Mouse (Mus musculus) forebrain, postnatal 0 days (tissue): ENCODE measurements around the gene Lmf2. TPM values are rescaled to one million over a fixed set of nuclear protein-coding genes. Genes with fewer than 3 reads are reported as not detected.
A peak's percentile ranks its signal among the peaks of the same experiment; 100 is the strongest.

ENCODE experiments used
- ATAC-seq: fragments of 200-750 bp; cut with Nextera tagmentation; 2 replicates; pipeline ENCODE4 v1.8.0; 2017; ENCODE audit warnings: mild to moderate bottlenecking, moderate library complexity
- DNase-seq: peaks from one replicate; pipeline ENCODE4 v3.0.0-alpha.2; 2015
- H3K27ac ChIP-seq: fragments of 300-500 bp; sonication (generic); 2 replicates; pipeline ENCODE4 v1.5.1; 2014; ENCODE audit warnings: low read depth, mild to moderate bottlenecking, antibody characterized with exemption, low read length, moderate library complexity, mixed read lengths
- H3K27me3 ChIP-seq: fragments of 300-500 bp; sonication (generic); 2 replicates; pipeline ENCODE4 v1.6.1; 2014; ENCODE audit warnings: mild to moderate bottlenecking, low read length, mixed read lengths; ENCODE audit not compliant: insufficient read depth
- H3K36me3 ChIP-seq: fragments of 300-500 bp; sonication (generic); 2 replicates; pipeline ENCODE4 v1.6.1; 2014; ENCODE audit warnings: mild to moderate bottlenecking, moderate library complexity; ENCODE audit not compliant: insufficient read depth
- H3K4me1 ChIP-seq: fragments of 300-500 bp; sonication (generic); 2 replicates; pipeline ENCODE4 v1.6.1; 2014; ENCODE audit warnings: antibody characterized with exemption; ENCODE audit not compliant: insufficient read depth
- H3K4me2 ChIP-seq: fragments of 300-500 bp; sonication (generic); 2 replicates; pipeline ENCODE4 v1.6.1; 2014; ENCODE audit warnings: low read depth, mild to moderate bottlenecking, moderate library complexity
- H3K4me3 ChIP-seq: fragments of 300-500 bp; sonication (generic); 2 replicates; pipeline ENCODE4 v1.5.1; 2014; ENCODE audit warnings: low read depth, low read length, mixed read lengths
- H3K9ac ChIP-seq: fragments of 300-500 bp; sonication (generic); 2 replicates; pipeline ENCODE4 v1.6.1; 2014; ENCODE audit warnings: mild to moderate bottlenecking
- H3K9me3 ChIP-seq: fragments of 300-500 bp; sonication (generic); 2 replicates; pipeline ENCODE4 v1.6.1; 2016; ENCODE audit warnings: low read length
- CTCF ChIP-seq: sonication (generic); IDR thresholded peaks from 2 replicates; pipeline ENCODE4 v1.5.1; 2016; ENCODE audit warnings: antibody characterized with exemption, control low read depth, low read depth
- WGBS: fragments of 180-500 bp; shearing (Covaris S2); extraction: QIAGEN DNeasy Blood & Tissue Kit; methylation state at CpG from one replicate; pipeline ENCODE4 v1.1.7; 2014; 5-methylcytosine and 5-hydroxymethylcytosine counted together
- polyA plus RNA-seq: library from polyadenylated mRNA; unstranded; fragments of >200 nt; fragmentation: Nextera tagmentation; extraction: Ambion mirVana; gene quantifications from 2 replicates; pipeline ENCODE4 v1.2.1, GENCODE M21; 2015
- total RNA-seq: library from RNA; depleted of rRNA; stranded (reverse); fragments of >200 nt; gene quantifications from 2 replicates; pipeline ENCODE4 v1.2.3, GENCODE M21; 2014

Lmf2 gene
- total and polyA plus RNA-seq, 2 experiments from 2014 or later: 17.0 to 25.4 TPM

DNA sequence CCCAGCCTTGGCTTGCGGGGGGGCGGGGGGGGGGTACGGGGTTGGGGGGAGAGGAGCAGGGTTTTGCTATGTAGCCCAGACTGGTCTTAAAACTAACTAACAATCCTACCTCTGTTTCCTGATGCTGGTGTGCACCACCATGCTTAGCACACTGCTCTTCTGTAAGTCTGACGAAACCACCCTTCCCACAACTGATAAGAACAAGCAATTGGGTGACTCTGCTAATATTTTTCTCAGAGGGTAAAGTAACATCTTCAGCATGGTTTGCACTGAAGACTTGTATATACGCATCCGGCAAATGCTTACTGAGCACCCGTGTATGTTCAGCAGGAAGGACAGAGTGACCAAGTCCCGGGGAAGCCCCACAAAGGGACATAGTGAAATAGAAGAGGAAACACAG lies 34.2 kb downstream of the Lmf2 start:
- 79% methylated on average over 8 of the region's 8 CpGs for WGBS
- Histone ChIP-seq H3K9me3 (no peaks in the 10 kb centered on the region), H3K9ac (no peak overlapping the region), H3K4me1 (no peaks in the 10 kb centered on the region), H3K27me3 (peaks cover 6% of the 10 kb centered on the region; the same call in 1 of the 2 replicates), H3K4me3 (no peak overlapping the region), H3K4me2 (no peak overlapping the region), H3K36me3 (no peaks in the 10 kb centered on the region), H3K27ac (no peak overlapping the region)
- DNase-seq (no peak), ATAC-seq (no peak)
- TF ChIP-seq CTCF: no peak

- Histone ChIP-seq H3K9ac (no peak overlapping the region), H3K9me3 (no peaks in the 10 kb centered on the region), H3K4me3 (no peak overlapping the region), H3K4me1 (peaks cover 11% of the 10 kb centered on the region), H3K4me2 (no peak overlapping the region), H3K27ac (no peak overlapping the region), H3K36me3 (no peaks in the 10 kb centered on the region), H3K27me3 (no peaks in the 10 kb centered on the region)
- 65% methylated on average over 11 of the region's 11 CpGs for WGBS
- no peak for ATAC-seq
- DNase-seq: no peak
- TF ChIP-seq CTCF: peak; percentile 31; the same call in 1 of the 2 replicates
These were observed 39.3 kb downstream of the Lmf2 start for GRCm38 (mm10) chr15:89316146-89316545.

DNA sequence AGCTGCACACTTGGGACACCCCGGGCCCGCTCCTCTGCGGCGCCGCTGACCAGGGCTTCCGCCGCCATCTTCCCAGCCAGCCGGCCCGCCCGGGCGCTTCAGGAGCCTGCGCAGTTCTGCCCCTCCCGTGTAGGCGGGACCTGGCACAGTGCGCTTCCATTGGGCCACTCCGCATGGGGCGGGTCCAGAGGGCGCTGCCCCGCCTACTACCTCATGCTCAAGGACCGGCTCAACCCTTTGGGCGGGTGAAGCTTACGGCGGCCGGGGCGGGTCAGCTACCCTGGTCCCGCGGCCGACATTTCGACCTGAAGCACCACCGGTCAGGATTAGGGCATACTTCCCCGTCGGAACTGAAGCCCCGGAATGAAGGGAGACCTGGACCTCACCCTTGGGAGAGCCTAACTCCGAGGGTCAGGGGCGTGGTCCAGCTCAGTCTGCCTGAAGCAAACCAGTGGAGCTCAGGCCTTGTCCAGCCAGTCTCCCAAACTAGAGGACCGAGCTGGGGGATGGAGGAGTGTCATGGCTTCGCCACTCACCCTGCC lies 40.2 kb downstream of the Lmf2 start, which contains the start of gene Sbf1:
Gene Sbf1 (minus strand): TSS at position 122 of the 542 bp plus-strand sequence.
- no peak for TF ChIP-seq CTCF
- Histone ChIP-seq H3K27me3 (no peaks in the 10 kb centered on the region), H3K4me1 (peaks cover 11% of the 10 kb centered on the region), H3K9me3 (no peaks in the 10 kb centered on the region), H3K36me3 (no peaks in the 10 kb centered on the region), H3K9ac (peak within 1 kb of the TSS; percentile 84), H3K27ac (peak within 1 kb of the TSS; percentile 62), H3K4me2 (peak within 1 kb of the TSS; percentile 68), H3K4me3 (peak within 1 kb of the TSS; percentile 87)
- WGBS: 3% methylated on average over 37 of the region's 37 CpGs
- ATAC-seq (peak; percentile 100), DNase-seq (peak; percentile 96)

DNA sequence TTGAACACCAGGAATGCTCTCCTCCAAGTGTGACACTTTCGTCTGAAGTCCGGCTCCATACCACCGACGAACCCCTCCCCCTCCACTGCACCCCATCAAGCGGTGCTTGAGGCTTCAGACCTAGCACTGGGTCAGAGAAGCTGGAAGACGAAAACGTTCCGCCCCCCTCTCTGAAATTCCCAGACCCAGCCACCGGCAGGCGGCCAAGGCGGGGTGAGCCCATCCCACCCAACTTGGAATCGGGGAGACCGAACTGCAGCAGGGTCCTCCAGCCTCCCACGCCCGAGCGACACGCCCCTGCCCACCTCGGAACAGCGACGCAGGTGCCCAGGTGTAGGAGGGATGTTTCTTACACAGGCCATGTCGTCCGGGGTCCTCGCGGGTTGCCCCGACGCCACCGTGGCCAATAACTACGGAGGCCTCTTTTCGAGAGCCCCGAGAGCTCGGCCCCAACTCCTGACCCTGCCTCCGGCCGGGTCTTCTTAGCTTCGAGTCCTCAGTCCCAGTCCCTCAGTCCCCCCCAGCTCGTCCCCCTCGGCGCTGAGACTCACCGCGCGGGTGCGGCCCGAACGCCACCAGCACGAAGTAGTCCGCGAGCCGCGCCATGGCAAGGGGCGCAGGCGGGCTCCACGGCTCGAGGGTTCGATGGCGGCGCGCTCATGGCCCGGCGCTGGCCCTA lies 40.8 kb downstream of the Lmf2 start:
- peak overlapping the region; percentile 84 for H3K9ac ChIP-seq
- H3K4me2 ChIP-seq: peak overlapping the region; percentile 68
- DNase-seq (peak; percentile 55), ATAC-seq (peak; percentile 53)
- H3K9me3 ChIP-seq: no peaks in the 10 kb centered on the region
- peak overlapping the region; percentile 62 for H3K27ac ChIP-seq
- no peaks in the 10 kb centered on the region for H3K27me3 ChIP-seq
- peak; percentile 33 for TF ChIP-seq CTCF
- WGBS: under 1% methylated on average over 58 of the region's 58 CpGs
- H3K4me1 ChIP-seq: peaks cover 11% of the 10 kb centered on the region
- H3K4me3 ChIP-seq: peak overlapping the region; percentile 87
- no peaks in the 10 kb centered on the region for H3K36me3 ChIP-seq

DNA sequence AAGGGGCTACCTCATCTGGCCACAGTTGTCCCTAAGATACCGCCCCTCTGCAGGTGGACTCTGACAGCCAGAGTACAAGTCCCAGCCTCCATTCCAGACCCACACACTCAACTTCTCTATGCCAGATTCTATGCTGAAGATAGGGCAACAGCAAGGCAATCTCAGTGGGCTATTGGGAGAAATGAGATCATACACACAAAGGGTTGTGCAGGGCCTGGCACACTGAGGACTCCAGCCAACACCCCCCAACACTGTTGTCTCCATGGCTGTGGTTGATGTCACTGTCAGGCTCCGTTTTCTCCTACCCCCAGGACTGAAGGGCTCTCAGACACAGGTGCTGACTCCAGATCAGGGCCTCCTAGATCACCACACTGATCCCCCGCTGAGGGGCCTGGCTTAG lies 41.4 kb downstream of the Lmf2 start:
- Histone ChIP-seq H3K9ac (peak overlapping the region; percentile 84), H3K36me3 (no peaks in the 10 kb centered on the region), H3K4me1 (peaks cover 11% of the 10 kb centered on the region), H3K27me3 (no peaks in the 10 kb centered on the region), H3K4me2 (peak overlapping the region; percentile 68), H3K9me3 (no peaks in the 10 kb centered on the region), H3K4me3 (peak overlapping the region; percentile 87), H3K27ac (no peak overlapping the region)
- TF ChIP-seq CTCF: no peak
- 30% methylated on average over 3 of the region's 3 CpGs for WGBS
- DNase-seq (no peak), ATAC-seq (no peak)

DNA sequence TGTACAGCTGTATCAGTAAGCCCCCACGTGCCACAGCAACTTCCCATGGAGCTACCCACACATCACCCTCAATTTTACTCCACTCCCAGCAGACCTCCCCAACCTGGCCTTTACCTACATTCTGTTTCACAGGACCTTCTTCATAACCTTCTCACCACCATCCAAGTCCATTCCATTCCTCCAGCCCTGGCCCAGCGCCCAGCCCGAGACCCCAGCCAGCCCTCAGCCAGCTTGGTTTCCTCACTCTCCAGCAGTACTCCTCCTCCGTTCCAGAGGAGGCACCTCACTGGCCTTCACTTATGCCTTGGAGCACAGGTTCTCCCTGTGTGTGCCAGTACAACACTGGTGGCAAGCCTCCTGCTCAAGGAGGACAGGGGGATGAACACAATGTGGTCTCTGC lies 42.1 kb downstream of the Lmf2 start:
- H3K27me3 ChIP-seq: no peaks in the 10 kb centered on the region
- TF ChIP-seq CTCF: no peak
- H3K4me1 ChIP-seq: peaks cover 11% of the 10 kb centered on the region
- no peaks in the 10 kb centered on the region for H3K9me3 ChIP-seq
- H3K4me3 ChIP-seq: no peak overlapping the region; the same call in 1 of the 2 replicates
- H3K27ac ChIP-seq: no peak overlapping the region
- H3K9ac ChIP-seq: 0 out of 2 replicates have a peak overlapping the region, but pooled peaks have one; percentile 10
- 76% methylated on average over 4 of the region's 4 CpGs for WGBS
- DNase-seq: no peak
- H3K36me3 ChIP-seq: no peaks in the 10 kb centered on the region
- H3K4me2 ChIP-seq: peak overlapping the region; percentile 68
- ATAC-seq: no peak

DNA sequence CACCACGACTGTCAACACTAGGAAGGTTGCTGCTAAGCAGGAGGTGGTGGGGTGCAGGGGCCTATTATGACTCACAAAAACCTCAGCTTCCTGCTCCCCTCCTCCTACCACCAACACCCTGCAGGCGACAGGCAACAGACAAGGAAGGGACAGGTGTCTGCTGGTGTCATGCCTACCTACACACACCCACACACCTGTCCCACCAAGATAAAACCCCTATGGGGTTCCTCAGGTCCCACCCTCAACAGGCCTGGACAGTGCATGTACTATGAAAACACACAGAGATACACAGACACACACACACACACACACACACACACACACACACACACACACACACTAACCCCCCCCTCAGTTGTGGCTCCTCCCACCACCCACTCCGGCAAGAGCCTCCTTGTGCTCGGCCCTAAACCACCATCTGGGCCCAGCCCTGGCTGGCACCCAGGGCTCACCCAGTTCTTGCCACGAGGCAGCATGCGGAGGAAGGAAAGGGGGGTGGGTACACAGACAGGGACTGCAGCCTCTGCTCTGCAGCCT lies 45.4 kb downstream of the Lmf2 start:
- H3K4me1 ChIP-seq: peaks cover 11% of the 10 kb centered on the region
- H3K4me3 ChIP-seq: no peak overlapping the region
- H3K27ac ChIP-seq: no peak overlapping the region
- H3K9me3 ChIP-seq: no peaks in the 10 kb centered on the region
- 40% methylated on average over 6 of the region's 6 CpGs for WGBS
- no peak for TF ChIP-seq CTCF
- H3K9ac ChIP-seq: no peak overlapping the region
- H3K36me3 ChIP-seq: peaks cover 22% of the 10 kb centered on the region
- no peaks in the 10 kb centered on the region for H3K27me3 ChIP-seq
- peak; percentile 36 for DNase-seq
- peak; percentile 2; the same call in 1 of the 2 replicates for ATAC-seq
- no peak overlapping the region for H3K4me2 ChIP-seq
